Mouse (Mus musculus) heart, embryonic 15.5 days (tissue): Measurements from ENCODE around the gene Zfp346. TPM values are rescaled to one million over a fixed set of nuclear protein-coding genes. Genes with fewer than 3 reads are reported as not detected.
A peak's percentile ranks its signal among the peaks of the same experiment; 100 is the strongest.

ENCODE experiments used
- ATAC-seq: fragments of 200-750 bp; cut with Nextera tagmentation; replicated peaks from 2 replicates; pipeline ENCODE4 v1.8.0; 2017; ENCODE audit warnings: low read depth, moderate TSS enrichment; ENCODE audit not compliant: insufficient number of reproducible peaks, insufficient read depth, low FRiP score
- H3K27ac ChIP-seq: fragments of 300-500 bp; sonication (generic); 2 replicates; pipeline ENCODE4 v1.5.1; 2015; ENCODE audit warnings: mild to moderate bottlenecking, inconsistent platforms
- H3K27me3 ChIP-seq: fragments of 300-500 bp; sonication (generic); 2 replicates; pipeline ENCODE4 v1.6.1; 2015; ENCODE audit warnings: inconsistent platforms
- H3K36me3 ChIP-seq: fragments of 300-500 bp; sonication (generic); 2 replicates; pipeline ENCODE4 v1.6.1; 2015; ENCODE audit warnings: mild to moderate bottlenecking, inconsistent platforms
- H3K4me1 ChIP-seq: fragments of 300-500 bp; sonication (generic); replicated peaks from 2 replicates; pipeline ENCODE4 v1.6.1; 2015; ENCODE audit warnings: inconsistent platforms
- H3K4me2 ChIP-seq: fragments of 300-500 bp; sonication (generic); 2 replicates; pipeline ENCODE4 v1.6.1; 2015; ENCODE audit warnings: inconsistent platforms, mild to moderate bottlenecking, moderate library complexity
- H3K4me3 ChIP-seq: fragments of 300-500 bp; sonication (generic); 2 replicates; pipeline ENCODE4 v1.5.1; 2015; ENCODE audit warnings: mild to moderate bottlenecking, inconsistent platforms
- H3K9ac ChIP-seq: fragments of 300-500 bp; sonication (generic); 2 replicates; pipeline ENCODE4 v1.6.1; 2015; ENCODE audit warnings: mild to moderate bottlenecking, inconsistent platforms
- H3K9me3 ChIP-seq: fragments of 300-500 bp; sonication (generic); replicated peaks from 2 replicates; pipeline ENCODE4 v1.6.1; 2016; ENCODE audit warnings: inconsistent platforms
- WGBS: fragments of 180-500 bp; shearing (Covaris S2); methylation state at CpG from one replicate; pipeline ENCODE4 v1.1.7; 2015; ENCODE audit warnings: mixed read lengths; 5-methylcytosine and 5-hydroxymethylcytosine counted together
- polyA plus RNA-seq: library from polyadenylated mRNA; unstranded; fragments of >200 nt; fragmentation: Nextera tagmentation; extraction: Ambion mirVana; gene quantifications from 2 replicates; pipeline ENCODE4 v1.2.1, GENCODE M21; 2015

Zfp346 gene
- polyA plus RNA-seq, 1 experiment from 2014 or later: 16.6 TPM

- no peaks in the 10 kb centered on the region for H3K27me3 ChIP-seq
- no peak overlapping the region for H3K4me2 ChIP-seq
- no peaks in the 10 kb centered on the region for H3K9me3 ChIP-seq
- WGBS: 92% methylated on average over 3 of the region's 3 CpGs
- no peaks in the 10 kb centered on the region for H3K36me3 ChIP-seq
- H3K9ac ChIP-seq: no peak overlapping the region
- no peak overlapping the region for H3K4me3 ChIP-seq
- H3K4me1 ChIP-seq: peaks cover 22% of the 10 kb centered on the region
- no peak overlapping the region for H3K27ac ChIP-seq
- ATAC-seq: no peak
Observed at GRCm38 (mm10) chr13:55102366-55102765, 2.7 kb upstream of the Zfp346 start.

GRCm38 (mm10) chr13:55103351-55103750 is 1.8 kb upstream of the Zfp346 start:
- no peaks in the 10 kb centered on the region for H3K27me3 ChIP-seq
- H3K9me3 ChIP-seq: no peaks in the 10 kb centered on the region
- H3K36me3 ChIP-seq: 0 out of 2 replicates have a peak, but pooled peaks cover 3% of the 10 kb centered on the region
- no peak overlapping the region for H3K9ac ChIP-seq
- no peak overlapping the region for H3K4me3 ChIP-seq
- no peak for ATAC-seq
- H3K4me2 ChIP-seq: no peak overlapping the region
- no peak overlapping the region for H3K27ac ChIP-seq
- H3K4me1 ChIP-seq: peaks cover 31% of the 10 kb centered on the region
- 51% methylated on average over 2 of the region's 2 CpGs for WGBS

- Histone ChIP-seq H3K36me3 (0 out of 2 replicates have a peak, but pooled peaks cover 12% of the 10 kb centered on the region), H3K4me2 (peak overlapping the region; percentile 83), H3K27me3 (no peaks in the 10 kb centered on the region), H3K27ac (peak overlapping the region; percentile 94), H3K9ac (peak overlapping the region; percentile 85), H3K9me3 (no peaks in the 10 kb centered on the region), H3K4me3 (peak overlapping the region; percentile 92), H3K4me1 (peaks cover 23% of the 10 kb centered on the region)
- ATAC-seq: no peak
- 14% methylated on average over 8 of the region's 8 CpGs for WGBS
Observed at GRCm38 (mm10) chr13:55105953-55106691, 1.0 kb downstream of the Zfp346 start.

GRCm38 (mm10) chr13:55107116-55107515 is 2.0 kb downstream of the Zfp346 start:
- Histone ChIP-seq H3K9ac (0 out of 2 replicates have a peak overlapping the region, but pooled peaks have one; percentile 26), H3K4me2 (peak overlapping the region; percentile 83), H3K27me3 (no peaks in the 10 kb centered on the region), H3K36me3 (0 out of 2 replicates have a peak, but pooled peaks cover 12% of the 10 kb centered on the region), H3K4me1 (peaks cover 23% of the 10 kb centered on the region), H3K27ac (peak overlapping the region; percentile 90), H3K4me3 (no peak overlapping the region; the same call in 1 of the 2 replicates), H3K9me3 (no peaks in the 10 kb centered on the region)
- WGBS: 75% methylated on average over 4 of the region's 4 CpGs
- no peak for ATAC-seq

- H3K4me2 ChIP-seq: peak overlapping the region; percentile 83
- peak; percentile 72 for ATAC-seq
- H3K4me3 ChIP-seq: no peak overlapping the region
- H3K27me3 ChIP-seq: no peaks in the 10 kb centered on the region
- 44% methylated on average over 8 of the region's 8 CpGs for WGBS
- peaks cover 23% of the 10 kb centered on the region for H3K4me1 ChIP-seq
- 0 out of 2 replicates have a peak overlapping the region, but pooled peaks have one; percentile 26 for H3K9ac ChIP-seq
- peak overlapping the region; percentile 90 for H3K27ac ChIP-seq
- H3K36me3 ChIP-seq: 0 out of 2 replicates have a peak, but pooled peaks cover 12% of the 10 kb centered on the region
- no peaks in the 10 kb centered on the region for H3K9me3 ChIP-seq
Observed at GRCm38 (mm10) chr13:55107694-55108093, 2.6 kb downstream of the Zfp346 start.

GRCm38 (mm10) chr13:55114375-55114774 is 9.3 kb downstream of the Zfp346 start:
- Histone ChIP-seq H3K27me3 (no peaks in the 10 kb centered on the region), H3K4me1 (no peaks in the 10 kb centered on the region), H3K27ac (no peak overlapping the region), H3K36me3 (peaks cover 58% of the 10 kb centered on the region), H3K9me3 (no peaks in the 10 kb centered on the region), H3K4me3 (no peak overlapping the region), H3K9ac (no peak overlapping the region), H3K4me2 (no peak overlapping the region)
- 67% methylated on average over 6 of the region's 6 CpGs for WGBS
- ATAC-seq: no peak

GRCm38 (mm10) chr13:55124903-55125302 is 19.8 kb downstream of the Zfp346 start:
- no peak overlapping the region for H3K4me3 ChIP-seq
- H3K4me2 ChIP-seq: no peak overlapping the region
- no peak overlapping the region for H3K9ac ChIP-seq
- WGBS: 84% methylated on average over 6 of the region's 6 CpGs
- no peaks in the 10 kb centered on the region for H3K9me3 ChIP-seq
- H3K36me3 ChIP-seq: peaks cover 69% of the 10 kb centered on the region
- H3K4me1 ChIP-seq: no peaks in the 10 kb centered on the region
- no peaks in the 10 kb centered on the region for H3K27me3 ChIP-seq
- H3K27ac ChIP-seq: no peak overlapping the region
- no peak for ATAC-seq

GRCm38 (mm10) chr13:55133448-55133847 is 28.3 kb downstream of the Zfp346 start, which contains the start of gene Gm17617:
Gene Gm17617, minus strand, starts transcription at chr13:55133548.
- Histone ChIP-seq H3K27me3 (no peaks in the 10 kb centered on the region), H3K36me3 (peaks cover 43% of the 10 kb centered on the region), H3K27ac (no peak within 1 kb of the TSS), H3K4me1 (peaks cover 5% of the 10 kb centered on the region), H3K9ac (no peak within 1 kb of the TSS), H3K4me2 (no peak within 1 kb of the TSS), H3K9me3 (no peaks in the 10 kb centered on the region), H3K4me3 (no peak within 1 kb of the TSS)
- no peak for ATAC-seq
- whole genome bisulfite sequencing: 96% methylated on average over 2 of the region's 2 CpGs

GRCm38 (mm10) chr13:55135382-55135781 is 30.3 kb downstream of the Zfp346 start:
- H3K4me3 ChIP-seq: no peak overlapping the region

GRCm38 (mm10) chr13:55140271-55140670 is 35.2 kb downstream of the Zfp346 start:
- Histone ChIP-seq H3K4me2 (no peak overlapping the region), H3K27me3 (no peaks in the 10 kb centered on the region), H3K36me3 (no peaks in the 10 kb centered on the region), H3K4me1 (peaks cover under 1% of the 10 kb centered on the region), H3K9me3 (no peaks in the 10 kb centered on the region), H3K27ac (no peak overlapping the region), H3K9ac (no peak overlapping the region), H3K4me3 (no peak overlapping the region)
- no peak for ATAC-seq
- WGBS: 54% methylated on average over 2 of the region's 2 CpGs

More at GRCm38 (mm10) chr13:55135382-55135781, 30.3 kb downstream of the Zfp346 start:
- H3K36me3 ChIP-seq: peaks cover 27% of the 10 kb centered on the region
- peaks cover 5% of the 10 kb centered on the region for H3K4me1 ChIP-seq
- H3K27me3 ChIP-seq: no peaks in the 10 kb centered on the region
- H3K4me2 ChIP-seq: no peak overlapping the region
- WGBS: 5% methylated on average over 5 of the region's 5 CpGs
- no peaks in the 10 kb centered on the region for H3K9me3 ChIP-seq
- 0 out of 2 replicates have a peak, but pooled peaks have one; percentile 39 for ATAC-seq
- no peak overlapping the region for H3K9ac ChIP-seq
- peak overlapping the region; percentile 4; the same call in 1 of the 2 replicates for H3K27ac ChIP-seq

- peak; percentile 51; the same call in 1 of the 2 replicates for ATAC-seq
- peaks cover 9% of the 10 kb centered on the region for H3K4me1 ChIP-seq
- no peak within 1 kb of the TSS for H3K27ac ChIP-seq
- WGBS: 2% methylated on average over 67 of the region's 68 CpGs
- peak within 1 kb of the TSS; percentile 60 for H3K4me3 ChIP-seq
- no peaks in the 10 kb centered on the region for H3K36me3 ChIP-seq
- H3K27me3 ChIP-seq: peaks cover 45% of the 10 kb centered on the region
- H3K4me2 ChIP-seq: peak within 1 kb of the TSS; percentile 96
- H3K9me3 ChIP-seq: no peaks in the 10 kb centered on the region
- peak within 1 kb of the TSS; percentile 51 for H3K9ac ChIP-seq
Observed at GRCm38 (mm10) chr13:55152621-55153415, 47.7 kb downstream of the Zfp346 start, which contains the start of gene Fgfr4. Gene Fgfr4, plus strand, starts transcription at chr13:55152640.
